Mouse (Mus musculus): Measurements from ENCODE around the gene Fam206a. TPM values are rescaled to one million over a fixed set of nuclear protein-coding genes. Genes with fewer than 3 reads are reported as not detected.

The Fam206a gene
- polyA plus RNA-seq, 1 experiment: 8.4 TPM

DNA sequence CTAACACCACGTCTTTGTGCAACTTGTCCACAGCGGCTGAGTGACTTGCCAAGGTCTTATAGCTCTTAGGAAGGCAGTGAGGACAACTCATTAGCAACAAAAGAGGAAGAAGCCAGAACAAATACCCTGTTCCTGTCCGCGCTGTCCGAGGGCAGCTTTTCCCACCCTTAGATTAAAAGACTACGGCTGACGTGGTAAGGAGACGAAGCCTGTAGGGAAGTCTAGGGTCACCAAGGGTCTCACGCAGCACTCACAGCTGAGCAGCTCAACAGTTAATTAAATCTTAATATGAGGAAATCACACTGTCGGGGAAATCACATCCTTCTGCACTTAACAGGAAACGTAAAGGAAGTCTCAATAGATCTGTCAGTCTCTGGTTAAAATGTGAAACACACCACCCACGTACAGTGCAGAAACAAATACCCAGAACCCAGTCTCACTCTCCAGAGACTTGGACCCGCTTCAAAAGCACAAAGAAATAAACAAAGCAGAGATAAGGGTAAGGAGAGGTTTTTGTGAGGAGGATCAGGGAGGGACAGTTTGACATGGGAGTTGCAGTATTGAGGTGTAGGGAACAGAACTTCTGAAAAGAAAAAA, 29.0 kb downstream of the Fam206a start:
- no peak for TF ChIP-seq GATA1 (IDR thresholded peaks at IDR 0.05; ENCODE audit: low read length)

DNA sequence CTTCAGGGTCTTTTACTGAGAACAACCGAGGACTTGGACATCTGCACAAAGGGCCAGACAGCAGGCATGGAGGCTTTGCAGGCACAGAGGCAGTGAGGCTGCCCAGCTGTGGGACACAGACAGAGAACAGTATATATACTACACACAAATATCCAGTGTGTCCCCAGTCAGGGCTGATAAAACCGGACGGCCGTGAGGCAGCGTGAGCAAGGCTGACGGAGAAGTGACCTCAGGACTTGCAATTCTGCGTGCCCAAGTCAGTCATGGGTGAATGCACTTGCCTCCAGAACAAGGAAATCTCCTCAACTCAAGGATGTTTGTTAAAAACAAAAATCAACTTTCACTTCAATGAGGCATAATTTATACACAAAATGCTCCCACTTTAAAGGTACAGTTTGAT, 29.9 kb downstream of the Fam206a start:
- TF ChIP-seq GATA1 (IDR thresholded peaks at IDR 0.05; ENCODE audit: low read length): no peak

DNA sequence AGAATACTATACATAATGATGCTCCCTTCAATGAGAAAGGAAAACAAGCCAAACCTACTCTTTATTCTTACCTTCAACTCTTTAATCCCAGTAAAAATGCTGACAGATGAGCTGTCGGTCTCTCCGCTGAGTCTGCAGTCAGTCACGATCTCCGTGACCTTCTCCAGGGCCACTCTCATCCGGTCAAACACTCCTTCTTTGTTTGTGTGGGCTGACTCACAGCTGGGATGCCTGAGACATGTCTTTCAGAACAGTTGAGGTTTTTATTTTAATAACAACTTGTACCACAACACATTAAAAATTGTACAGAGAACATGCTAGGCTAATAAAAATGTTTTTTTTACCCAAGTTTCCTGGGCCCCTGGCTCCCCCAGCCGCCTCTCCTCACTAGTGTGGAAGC, 35.5 kb downstream of the Fam206a start:
- TF ChIP-seq GATA1 (IDR thresholded peaks at IDR 0.05; ENCODE audit: low read length): no peak

DNA sequence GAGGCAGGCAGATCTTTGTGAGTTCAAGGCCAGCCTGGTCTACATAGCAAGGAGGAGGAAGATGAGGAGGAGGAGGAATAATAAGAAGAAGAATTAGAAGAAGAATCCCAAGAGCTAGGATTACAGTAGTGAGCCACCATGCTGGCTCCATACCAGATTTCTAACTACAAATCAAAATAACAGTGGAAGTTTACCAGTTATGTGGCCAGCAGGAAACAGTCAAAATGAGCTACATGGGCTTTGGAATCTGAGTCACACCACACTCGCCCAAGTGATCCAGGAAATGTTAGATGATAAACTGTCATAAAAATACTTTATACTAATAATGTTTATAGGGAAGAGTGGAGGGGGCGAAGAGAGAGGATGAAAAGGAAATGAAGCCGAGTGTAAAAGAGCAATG, 38.2 kb downstream of the Fam206a start:
- no peak for TF ChIP-seq GATA1 (IDR thresholded peaks at IDR 0.05; ENCODE audit: low read length)

DNA sequence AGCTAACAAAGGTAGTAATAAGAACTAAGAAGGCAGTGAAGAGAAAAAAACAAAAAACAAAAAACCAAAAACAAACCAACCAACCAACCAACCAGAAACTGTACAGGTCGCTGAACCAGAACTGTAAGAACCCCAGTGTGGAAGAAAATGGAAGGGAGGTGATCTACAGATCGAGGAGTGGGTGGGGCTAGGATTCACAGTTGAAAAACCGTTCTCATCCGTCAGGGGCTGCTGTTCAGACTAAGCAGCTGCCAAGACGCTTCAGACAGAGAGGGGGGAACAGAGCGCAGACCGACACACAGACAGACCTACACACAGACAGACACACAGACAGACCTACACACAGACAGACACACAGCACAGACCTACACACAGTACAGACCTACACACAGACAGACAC, 40.4 kb downstream of the Fam206a start:
- TF ChIP-seq GATA1 (IDR thresholded peaks at IDR 0.05; ENCODE audit: low read length): no peak

DNA sequence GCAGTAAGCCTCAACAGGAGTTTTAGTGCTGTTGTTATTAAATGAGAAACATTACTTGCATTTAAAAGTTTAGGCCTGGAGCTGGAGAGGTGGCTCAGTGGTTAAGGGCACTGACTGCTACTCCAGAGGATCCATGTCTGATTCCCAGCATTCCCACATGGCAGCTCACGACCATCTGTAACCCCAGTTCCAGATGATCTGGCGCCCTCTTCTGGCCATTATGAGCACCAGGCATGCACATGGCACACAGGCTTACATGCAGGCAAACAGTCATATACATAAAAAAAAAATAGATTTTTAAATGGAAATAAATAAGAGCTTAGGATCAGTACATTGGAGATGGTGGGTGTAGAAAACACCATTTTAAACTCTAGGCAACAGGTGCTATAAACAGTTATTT, 41.8 kb downstream of the Fam206a start:
- TF ChIP-seq GATA1 (IDR thresholded peaks at IDR 0.05; ENCODE audit: low read length): no peak

DNA sequence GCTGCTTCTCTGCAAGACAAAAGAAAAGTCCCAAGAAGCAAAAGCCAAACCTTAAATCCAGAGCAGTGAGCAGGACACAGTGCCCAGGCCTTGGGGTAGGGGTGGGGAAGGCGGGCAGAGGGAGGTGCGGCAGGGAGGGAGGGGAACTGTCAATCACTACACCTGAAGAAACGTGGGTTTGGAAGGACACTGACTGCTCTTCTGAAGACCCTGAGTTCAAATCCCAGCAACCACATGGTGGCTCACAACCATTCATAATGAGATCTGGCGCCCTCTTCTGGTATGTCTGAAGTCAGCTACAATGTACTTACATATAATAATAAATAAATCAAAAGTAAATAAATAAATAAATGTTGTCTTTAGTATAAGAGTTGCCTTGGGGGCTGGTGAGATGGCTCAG, 42.8 kb downstream of the Fam206a start:
- no peak for TF ChIP-seq GATA1 (IDR thresholded peaks at IDR 0.05; ENCODE audit: low read length)

DNA sequence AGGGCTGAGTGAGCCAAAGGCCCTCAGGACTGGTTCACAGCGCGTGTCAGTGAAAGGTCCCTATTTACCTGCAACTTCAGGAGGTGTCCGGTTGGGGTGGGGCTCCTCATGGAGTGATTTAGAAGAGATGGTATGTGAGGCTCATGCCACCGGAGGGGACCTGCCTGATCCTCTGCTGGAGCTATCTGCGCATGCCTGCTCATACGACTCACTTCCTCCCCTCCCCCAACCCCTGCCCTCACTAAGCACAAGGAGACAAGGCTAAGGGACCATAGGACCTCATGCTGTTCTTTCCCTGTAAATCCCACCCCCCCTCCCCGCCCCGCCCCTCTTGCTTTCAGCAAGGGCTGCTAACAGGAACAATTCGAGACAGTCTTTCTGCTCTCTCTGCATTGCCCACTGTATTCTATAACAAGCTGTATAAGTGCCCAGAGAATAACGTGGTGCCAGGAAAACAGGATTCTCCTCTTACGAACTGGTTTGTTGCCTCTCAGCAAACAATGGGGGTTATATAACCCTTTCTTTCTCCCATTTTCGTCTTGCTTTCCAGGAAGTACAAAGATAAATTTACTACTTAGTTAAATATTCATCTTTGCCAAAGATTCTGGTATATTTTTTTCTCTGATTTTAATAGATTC, 43.9 kb downstream of the Fam206a start:
- TF ChIP-seq GATA1 (IDR thresholded peaks at IDR 0.05; ENCODE audit: low read length): no peak

DNA sequence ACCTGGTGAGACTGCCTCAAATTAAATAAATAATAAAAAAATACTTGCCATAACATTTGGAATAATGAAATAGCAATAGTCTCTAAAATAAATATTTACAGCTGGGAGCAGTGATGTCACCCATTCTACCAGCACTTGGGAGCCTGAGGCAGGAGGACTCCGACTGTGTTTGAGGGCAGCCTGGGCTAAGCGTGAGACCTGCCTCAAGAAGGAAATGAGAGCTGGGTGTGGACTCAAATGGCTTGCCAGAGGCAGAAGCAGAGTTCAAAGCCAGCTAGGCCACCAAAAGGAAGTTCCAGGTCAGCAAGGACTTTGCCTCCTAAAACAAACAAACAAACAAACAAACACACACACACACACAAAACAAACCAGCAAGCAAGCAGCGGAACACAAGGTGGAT, 45.3 kb downstream of the Fam206a start:
- TF ChIP-seq GATA1 (IDR thresholded peaks at IDR 0.05; ENCODE audit: low read length): no peak

DNA sequence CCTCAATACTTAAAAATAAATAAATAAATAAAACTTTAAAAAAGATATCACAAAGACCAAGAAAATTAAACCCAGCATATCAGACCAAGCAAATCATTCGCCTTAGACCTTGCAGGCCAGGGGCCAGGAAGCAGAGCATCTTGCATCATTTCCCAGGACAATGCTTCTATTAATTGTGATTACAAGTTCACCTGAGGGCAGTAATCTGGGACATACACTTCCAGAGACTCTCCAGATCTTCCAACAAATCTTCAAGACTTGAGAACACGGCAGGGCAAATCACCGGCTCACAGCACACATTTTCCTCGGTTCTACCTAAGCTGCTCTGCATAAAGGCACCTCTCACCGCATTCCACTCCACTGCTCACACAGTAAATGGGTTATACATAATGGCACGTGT, 45.9 kb downstream of the Fam206a start:
- TF ChIP-seq GATA1 (IDR thresholded peaks at IDR 0.05; ENCODE audit: low read length): no peak

DNA sequence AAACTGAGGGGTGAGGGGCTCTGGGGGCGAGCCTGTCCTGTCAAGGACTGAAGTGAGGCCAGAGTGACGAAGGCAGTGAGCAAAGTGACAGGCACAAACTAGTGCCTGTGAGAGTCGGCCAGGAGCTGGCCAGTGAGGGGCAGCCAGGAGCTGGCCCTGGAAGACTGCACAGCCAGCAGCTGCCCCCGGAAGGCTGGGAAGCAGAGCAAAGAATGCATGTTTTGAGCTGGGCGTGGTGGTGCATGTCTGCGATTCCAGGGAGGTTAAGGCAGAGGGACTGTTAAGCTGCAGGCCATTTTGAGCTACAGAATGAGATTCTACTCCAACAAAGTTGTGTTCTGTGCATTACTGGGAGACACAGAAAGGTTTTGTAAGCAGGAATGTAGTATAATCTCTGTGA, 48.6 kb downstream of the Fam206a start:
- TF ChIP-seq GATA1 (IDR thresholded peaks at IDR 0.05; ENCODE audit: low read length): no peak

DNA sequence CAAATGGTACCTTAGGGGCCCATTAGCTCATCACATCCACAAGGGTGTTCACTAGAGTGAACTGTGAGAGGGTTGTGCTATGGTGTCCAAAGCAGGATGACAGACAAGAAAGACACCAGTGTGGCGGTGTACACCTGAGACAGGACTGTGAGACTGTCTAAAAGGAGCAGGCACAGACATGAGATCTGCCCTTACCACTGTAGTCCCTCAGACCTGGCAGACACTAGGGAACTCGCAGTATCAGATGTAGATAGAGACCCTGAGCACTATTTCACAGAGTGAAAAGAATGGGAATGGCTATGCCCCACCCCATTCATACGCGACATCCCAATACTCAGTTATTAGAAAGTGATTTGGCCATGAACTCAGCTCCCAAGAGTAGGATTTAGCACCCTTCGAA, 53.8 kb downstream of the Fam206a start:
- TF ChIP-seq GATA1 (IDR thresholded peaks at IDR 0.05; ENCODE audit: low read length): no peak

DNA sequence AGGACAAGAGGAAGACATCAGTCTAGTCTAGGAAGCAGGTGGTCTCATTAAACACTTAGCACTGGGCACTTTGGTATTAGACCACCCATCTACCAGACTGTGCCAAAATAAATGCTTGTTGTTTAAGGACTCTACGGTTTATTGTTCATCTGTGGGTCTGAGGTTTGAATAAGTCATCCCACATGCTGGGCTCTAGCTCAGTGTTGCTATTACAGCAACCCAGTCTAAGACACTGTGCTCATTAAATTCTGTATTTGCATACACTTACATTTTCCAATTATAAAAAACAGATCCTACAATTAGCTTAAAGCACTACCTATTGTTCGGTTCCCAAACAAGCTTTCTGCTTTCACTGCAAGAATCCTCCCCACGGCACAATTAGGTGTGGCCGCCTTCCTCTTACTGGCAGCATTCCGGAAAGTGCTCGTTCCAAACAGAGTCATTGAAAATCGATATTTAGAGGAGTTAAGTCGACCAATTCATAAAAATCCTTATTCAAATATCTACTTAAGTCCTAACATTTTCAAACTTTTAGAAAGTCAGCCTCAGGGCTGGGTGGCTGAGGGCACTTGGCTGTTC, 54.3 kb downstream of the Fam206a start:
- TF ChIP-seq GATA1 (IDR thresholded peaks at IDR 0.05; ENCODE audit: low read length): no peak

DNA sequence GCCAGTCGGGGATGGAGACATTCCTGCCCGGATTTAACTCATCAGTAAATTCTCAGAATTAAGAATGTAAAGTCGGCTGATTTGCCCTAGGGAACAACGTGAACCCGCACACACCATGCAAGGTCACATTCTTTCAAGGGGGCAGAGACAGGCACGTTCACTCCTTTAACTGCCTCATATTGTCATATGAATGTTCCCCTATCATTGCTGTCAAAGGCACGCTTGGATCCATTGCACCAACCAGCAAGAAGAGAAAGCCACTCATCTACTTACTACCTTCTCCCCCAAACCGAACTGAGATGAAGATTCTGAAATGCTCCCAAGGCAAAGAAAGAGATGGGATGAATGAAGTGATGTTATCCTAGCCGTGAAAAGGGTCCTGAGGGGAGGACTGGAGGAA, 56.6 kb downstream of the Fam206a start:
- no peak for TF ChIP-seq GATA1 (IDR thresholded peaks at IDR 0.05; ENCODE audit: low read length)

Other genes with a start within 250 kb of the Fam206a start
- not detected in 2 replicates for gene Gm26657, start 62.3 kb upstream of the Fam206a start, polyA plus RNA-seq (2012)
- 0.05 and 0.06 TPM in 2 replicates for gene Actl7b, start 60.9 kb upstream of the Fam206a start, polyA plus RNA-seq (2012)
- gene Actl7a, start 58.9 kb upstream of the Fam206a start, polyA plus RNA-seq (2012): not detected in 2 replicates
- 3.7 and 4.6 TPM in 2 replicates for gene Elp1, start within 50 bp of the Fam206a start, polyA plus RNA-seq (2012)
- 7.2 and 10.0 TPM in 2 replicates for gene Ctnnal1, start 62.8 kb downstream of the Fam206a start, polyA plus RNA-seq (2012)
- 0.75 and 0.92 TPM in 2 replicates for gene Tmem245, start 145.1 kb downstream of the Fam206a start, polyA plus RNA-seq (2012)
- gene Frrs1l, start 188.0 kb downstream of the Fam206a start, polyA plus RNA-seq (2012): not detected in 2 replicates

Data from G1E-ER4 (cell line).